Mouse (Mus musculus): ENCODE measurements around the gene Cpvl. TPM values are rescaled to one million over a fixed set of nuclear protein-coding genes. Genes with fewer than 3 reads are reported as not detected.

Gene Cpvl
- not detected in 2 replicates for polyA plus RNA-seq (2016; fragmentation: Nextera tagmentation; extraction: Ambion mirVana)

- H3K4me2 ChIP-seq, result no peak within 1 kb of the TSS
- H3K9ac ChIP-seq, result no peak within 1 kb of the TSS
- no peak within 1 kb of the TSS for H3K4me3 ChIP-seq (replicated peaks)
- ATAC-seq (ENCODE audit: low FRiP score), result no peak
- no peak within 1 kb of the TSS for H3K27ac ChIP-seq
- 88% methylated on average over 5 of the region's 5 CpGs for WGBS
- H3K36me3 ChIP-seq (replicated peaks), result no peaks in the 10 kb centered on the region
- 0 out of 2 replicates have a peak, but pooled peaks cover 3% of the 10 kb centered on the region for H3K27me3 ChIP-seq
- H3K4me1 ChIP-seq, result peaks cover 15% of the 10 kb centered on the region
- no peaks in the 10 kb centered on the region for H3K9me3 ChIP-seq
Observed at GRCm38 (mm10) chr6:53978571-53978970, at the start of gene Cpvl. Gene Cpvl (minus strand): TSS chr6:53978671.

DNA sequence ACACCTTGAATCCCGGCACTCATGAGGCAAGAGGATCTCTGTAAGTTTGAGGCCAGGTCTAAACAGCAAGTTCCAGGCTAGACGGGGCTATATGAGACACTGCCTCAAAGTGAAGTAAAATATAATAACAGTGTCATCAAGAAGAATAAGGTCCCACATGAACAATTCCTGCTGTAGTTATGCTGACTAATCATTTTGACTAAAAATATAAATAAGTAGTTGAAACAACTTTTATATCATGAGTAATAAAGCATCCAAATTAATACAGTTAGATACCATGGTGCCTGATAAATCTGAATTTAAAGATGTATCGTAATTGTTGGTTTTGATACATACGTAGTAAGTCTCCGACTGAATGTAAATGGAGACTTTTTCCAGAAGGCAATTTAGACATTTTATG, 45.4 kb upstream of the Cpvl start:
- Histone ChIP-seq H3K4me1 (peaks cover 4% of the 10 kb centered on the region; the same call in 1 of the 2 replicates), H3K9ac (no peak overlapping the region), H3K9me3 (no peaks in the 10 kb centered on the region), H3K36me3 (replicated peaks) (no peaks in the 10 kb centered on the region), H3K4me3 (replicated peaks) (no peak overlapping the region), H3K27ac (no peak overlapping the region), H3K27me3 (0 out of 2 replicates have a peak, but pooled peaks cover 5% of the 10 kb centered on the region), H3K4me2 (no peak overlapping the region)
- 92% methylated on average over 5 of the region's 5 CpGs for WGBS
- ATAC-seq (ENCODE audit: low FRiP score), result no peak

GRCm38 (mm10) chr6:54021123-54021789, 42.8 kb upstream of the Cpvl start:
- Histone ChIP-seq H3K36me3 (replicated peaks) (no peaks in the 10 kb centered on the region), H3K9me3 (no peaks in the 10 kb centered on the region), H3K27me3 (0 out of 2 replicates have a peak, but pooled peaks cover 5% of the 10 kb centered on the region), H3K4me2 (no peak overlapping the region), H3K9ac (no peak overlapping the region), H3K4me1 (peaks cover 4% of the 10 kb centered on the region; the same call in 1 of the 2 replicates), H3K4me3 (replicated peaks) (no peak overlapping the region), H3K27ac (no peak overlapping the region)
- ATAC-seq (ENCODE audit: low FRiP score), result no peak
- 57% methylated on average over 15 of the region's 15 CpGs for WGBS

DNA sequence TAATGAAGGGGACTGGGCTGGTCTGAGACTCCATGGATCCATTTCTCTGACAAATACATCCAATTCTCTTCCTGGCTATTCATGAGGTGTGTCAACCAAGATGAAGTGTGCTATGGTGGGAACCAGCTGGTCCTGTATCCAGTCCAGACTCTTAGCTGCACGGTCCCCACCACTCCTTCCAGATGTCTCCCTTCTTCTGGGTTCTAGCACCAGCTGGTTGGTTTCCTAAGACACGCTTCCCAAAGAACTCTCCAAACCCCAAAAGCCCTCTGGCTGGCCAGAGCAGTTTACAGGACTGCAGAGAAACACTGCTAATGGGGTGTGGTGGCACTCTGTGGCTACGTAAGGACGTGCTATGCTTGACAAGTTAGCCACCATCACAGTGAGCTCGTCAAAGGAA, 40.4 kb upstream of the Cpvl start:
- WGBS, result 82% methylated on average over 5 of the region's 5 CpGs
- 0 out of 2 replicates have a peak, but pooled peaks cover 5% of the 10 kb centered on the region for H3K27me3 ChIP-seq
- no peak overlapping the region for H3K4me2 ChIP-seq
- ATAC-seq (ENCODE audit: low FRiP score), result no peak
- H3K36me3 ChIP-seq (replicated peaks), result no peaks in the 10 kb centered on the region
- no peaks in the 10 kb centered on the region for H3K9me3 ChIP-seq
- H3K4me3 ChIP-seq (replicated peaks), result no peak overlapping the region
- H3K27ac ChIP-seq, result no peak overlapping the region
- H3K9ac ChIP-seq, result no peak overlapping the region
- no peaks in the 10 kb centered on the region for H3K4me1 ChIP-seq

DNA sequence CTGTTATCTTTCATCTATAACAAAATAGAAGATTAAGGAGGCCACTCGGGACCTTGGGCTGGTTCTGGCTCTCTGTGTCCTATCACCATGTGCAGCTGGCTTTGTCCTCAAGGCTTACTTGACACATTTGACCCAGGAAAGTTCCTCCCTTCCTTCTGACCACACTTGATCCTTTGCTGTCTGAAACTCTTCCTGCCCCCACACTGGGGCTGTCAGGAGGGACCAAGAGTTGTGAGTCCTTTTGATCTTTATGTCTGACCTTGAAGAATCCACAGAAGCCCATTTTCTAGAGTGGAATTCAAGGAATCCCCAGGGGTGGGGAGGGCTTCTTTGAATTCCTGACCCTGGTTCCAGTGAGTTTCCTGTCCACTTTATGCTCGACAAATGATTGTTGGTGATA, 39.6 kb upstream of the Cpvl start:
- Histone ChIP-seq H3K4me2 (no peak overlapping the region), H3K27ac (no peak overlapping the region), H3K27me3 (0 out of 2 replicates have a peak, but pooled peaks cover 5% of the 10 kb centered on the region), H3K4me1 (no peaks in the 10 kb centered on the region), H3K4me3 (replicated peaks) (no peak overlapping the region), H3K9me3 (no peaks in the 10 kb centered on the region), H3K9ac (no peak overlapping the region), H3K36me3 (replicated peaks) (no peaks in the 10 kb centered on the region)
- WGBS, result 64% methylated on average over 2 of the region's 2 CpGs
- no peak for ATAC-seq (ENCODE audit: low FRiP score)

DNA sequence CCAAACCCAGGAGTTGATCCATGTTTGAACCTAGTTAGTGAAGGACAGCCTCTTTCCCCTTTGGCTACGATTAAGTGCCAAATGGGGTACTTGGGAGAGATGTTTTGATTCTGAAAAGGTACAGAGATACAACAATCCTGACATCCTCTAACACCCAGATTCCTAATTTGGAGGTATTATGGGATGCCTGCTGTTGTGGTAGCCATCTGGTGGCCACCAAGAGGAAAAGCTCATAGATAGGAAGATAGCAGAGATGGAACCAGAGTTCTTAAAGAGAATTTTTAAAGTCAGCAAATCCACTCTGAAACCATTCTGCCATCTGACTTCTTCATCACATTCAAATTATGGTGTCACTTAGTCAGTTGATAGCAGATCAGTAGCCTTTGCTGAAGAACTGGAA, 33.7 kb upstream of the Cpvl start:
- H3K9me3 ChIP-seq, result no peaks in the 10 kb centered on the region
- H3K27me3 ChIP-seq, result 0 out of 2 replicates have a peak, but pooled peaks cover 2% of the 10 kb centered on the region
- no peak overlapping the region for H3K9ac ChIP-seq
- WGBS, result 96% methylated on average over 1 of the region's 1 CpGs
- H3K4me2 ChIP-seq, result no peak overlapping the region
- ATAC-seq (ENCODE audit: low FRiP score), result no peak
- peaks cover 10% of the 10 kb centered on the region for H3K4me1 ChIP-seq
- no peak overlapping the region for H3K27ac ChIP-seq
- no peaks in the 10 kb centered on the region for H3K36me3 ChIP-seq (replicated peaks)
- H3K4me3 ChIP-seq (replicated peaks), result no peak overlapping the region

- H3K9me3 ChIP-seq, result no peaks in the 10 kb centered on the region
- WGBS, result 52% methylated on average over 9 of the region's 9 CpGs
- H3K4me2 ChIP-seq, result no peak overlapping the region
- H3K36me3 ChIP-seq (replicated peaks), result no peaks in the 10 kb centered on the region
- no peak overlapping the region for H3K9ac ChIP-seq
- no peak overlapping the region for H3K27ac ChIP-seq
- H3K4me1 ChIP-seq, result peaks cover 10% of the 10 kb centered on the region
- no peak for ATAC-seq (ENCODE audit: low FRiP score)
- H3K27me3 ChIP-seq, result 0 out of 2 replicates have a peak, but pooled peaks cover 4% of the 10 kb centered on the region
- no peak overlapping the region for H3K4me3 ChIP-seq (replicated peaks)
Observed at GRCm38 (mm10) chr6:54010362-54010761, 31.9 kb upstream of the Cpvl start.

GRCm38 (mm10) chr6:54009293-54009692, 30.8 kb upstream of the Cpvl start:
- Histone ChIP-seq H3K4me1 (peaks cover 10% of the 10 kb centered on the region), H3K9ac (no peak overlapping the region), H3K27ac (no peak overlapping the region), H3K9me3 (no peaks in the 10 kb centered on the region), H3K36me3 (replicated peaks) (no peaks in the 10 kb centered on the region), H3K27me3 (0 out of 2 replicates have a peak, but pooled peaks cover 4% of the 10 kb centered on the region), H3K4me3 (replicated peaks) (no peak overlapping the region), H3K4me2 (no peak overlapping the region)
- ATAC-seq (ENCODE audit: low FRiP score), result no peak
- 36% methylated on average over 4 of the region's 4 CpGs for WGBS

DNA sequence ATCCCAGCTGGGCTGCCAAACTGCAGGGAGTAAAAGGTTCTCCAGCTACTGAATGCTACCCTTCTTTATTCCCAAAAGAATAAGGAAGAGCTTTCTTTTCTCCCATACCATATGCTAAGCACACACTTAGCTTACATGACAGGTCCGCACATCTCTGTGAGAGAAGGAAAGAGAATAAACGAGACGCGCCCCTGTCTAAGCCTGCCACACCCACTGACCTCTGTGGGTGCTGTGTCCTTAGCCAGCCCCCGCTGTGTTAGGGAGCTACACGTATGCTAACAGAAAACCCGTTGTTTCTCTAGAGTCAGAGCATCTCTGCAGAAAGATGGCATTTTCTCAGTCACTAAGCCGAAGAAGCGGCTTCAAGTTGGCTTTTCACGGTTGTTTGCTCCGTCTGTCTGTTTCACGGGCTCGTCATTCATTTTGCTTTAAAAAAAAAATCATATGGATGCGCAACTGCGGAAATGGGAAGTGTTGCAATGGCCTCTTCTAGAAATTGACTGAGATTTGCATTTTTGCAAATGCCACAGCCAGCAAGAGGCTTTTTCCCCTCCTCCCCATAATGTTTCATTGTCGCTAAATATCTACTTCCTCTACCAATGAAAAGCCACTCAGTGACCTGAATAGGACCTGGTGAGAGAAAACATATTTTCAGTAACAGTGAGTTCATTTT, 30.1 kb upstream of the Cpvl start:
- ATAC-seq (ENCODE audit: low FRiP score), result no peak
- 0 out of 2 replicates have a peak, but pooled peaks cover 4% of the 10 kb centered on the region for H3K27me3 ChIP-seq
- H3K9me3 ChIP-seq, result no peaks in the 10 kb centered on the region
- no peaks in the 10 kb centered on the region for H3K36me3 ChIP-seq (replicated peaks)
- 55% methylated on average over 16 of the region's 16 CpGs for WGBS
- H3K4me3 ChIP-seq (replicated peaks), result no peak overlapping the region
- H3K4me2 ChIP-seq, result no peak overlapping the region; the same call in 1 of the 2 replicates
- peaks cover 10% of the 10 kb centered on the region for H3K4me1 ChIP-seq
- H3K9ac ChIP-seq, result no peak overlapping the region
- H3K27ac ChIP-seq, result no peak overlapping the region

DNA sequence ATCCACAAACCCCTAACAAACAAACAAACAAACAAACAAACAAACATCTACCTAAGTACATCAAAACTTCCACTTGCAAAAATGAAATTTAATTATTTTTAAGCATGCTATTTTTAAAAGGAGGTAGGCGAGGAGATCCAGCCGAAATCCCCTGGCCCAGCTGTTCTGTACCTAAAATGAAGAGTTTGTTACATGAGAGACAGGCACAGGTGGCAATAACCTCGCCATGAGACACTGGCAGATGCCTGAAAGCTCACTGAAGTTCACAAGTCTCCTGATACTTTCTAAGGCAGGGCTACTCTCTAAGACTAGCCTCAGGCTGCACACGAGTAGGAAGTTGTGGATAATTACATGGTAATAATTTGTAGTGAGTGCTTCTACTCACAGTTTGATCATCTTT, 26.8 kb upstream of the Cpvl start:
- Histone ChIP-seq H3K9ac (no peak overlapping the region), H3K4me3 (replicated peaks) (no peak overlapping the region), H3K27ac (no peak overlapping the region), H3K9me3 (0 out of 2 replicates have a peak, but pooled peaks cover 3% of the 10 kb centered on the region), H3K27me3 (0 out of 2 replicates have a peak, but pooled peaks cover 4% of the 10 kb centered on the region), H3K36me3 (replicated peaks) (no peaks in the 10 kb centered on the region), H3K4me1 (peaks cover 10% of the 10 kb centered on the region), H3K4me2 (no peak overlapping the region)
- WGBS, result 81% methylated on average over 4 of the region's 4 CpGs
- no peak for ATAC-seq (ENCODE audit: low FRiP score)

GRCm38 (mm10) chr6:53996226-53996955, 17.9 kb upstream of the Cpvl start:
- H3K4me2 ChIP-seq, result no peak overlapping the region
- H3K27ac ChIP-seq, result no peak overlapping the region
- no peaks in the 10 kb centered on the region for H3K36me3 ChIP-seq (replicated peaks)
- H3K9ac ChIP-seq, result no peak overlapping the region
- no peaks in the 10 kb centered on the region for H3K27me3 ChIP-seq
- ATAC-seq (ENCODE audit: low FRiP score), result no peak
- H3K4me3 ChIP-seq (replicated peaks), result no peak overlapping the region
- WGBS, result 96% methylated on average over 3 of the region's 3 CpGs
- H3K9me3 ChIP-seq, result 0 out of 2 replicates have a peak, but pooled peaks cover 5% of the 10 kb centered on the region
- 0 out of 2 replicates have a peak, but pooled peaks cover 3% of the 10 kb centered on the region for H3K4me1 ChIP-seq

- 0 out of 2 replicates have a peak, but pooled peaks cover 3% of the 10 kb centered on the region for H3K4me1 ChIP-seq
- H3K9me3 ChIP-seq, result 0 out of 2 replicates have a peak, but pooled peaks cover 2% of the 10 kb centered on the region
- H3K4me3 ChIP-seq (replicated peaks), result no peak overlapping the region
- H3K36me3 ChIP-seq (replicated peaks), result no peaks in the 10 kb centered on the region
- no peaks in the 10 kb centered on the region for H3K27me3 ChIP-seq
- H3K27ac ChIP-seq, result no peak overlapping the region
- 78% methylated on average over 4 of the region's 4 CpGs for WGBS
- no peak overlapping the region for H3K4me2 ChIP-seq
- H3K9ac ChIP-seq, result no peak overlapping the region
- ATAC-seq (ENCODE audit: low FRiP score), result no peak
Observed at GRCm38 (mm10) chr6:53995519-53995918, 17.0 kb upstream of the Cpvl start.

All from forebrain, embryonic 12.5 days (tissue).